In the genomic region with DNA sequence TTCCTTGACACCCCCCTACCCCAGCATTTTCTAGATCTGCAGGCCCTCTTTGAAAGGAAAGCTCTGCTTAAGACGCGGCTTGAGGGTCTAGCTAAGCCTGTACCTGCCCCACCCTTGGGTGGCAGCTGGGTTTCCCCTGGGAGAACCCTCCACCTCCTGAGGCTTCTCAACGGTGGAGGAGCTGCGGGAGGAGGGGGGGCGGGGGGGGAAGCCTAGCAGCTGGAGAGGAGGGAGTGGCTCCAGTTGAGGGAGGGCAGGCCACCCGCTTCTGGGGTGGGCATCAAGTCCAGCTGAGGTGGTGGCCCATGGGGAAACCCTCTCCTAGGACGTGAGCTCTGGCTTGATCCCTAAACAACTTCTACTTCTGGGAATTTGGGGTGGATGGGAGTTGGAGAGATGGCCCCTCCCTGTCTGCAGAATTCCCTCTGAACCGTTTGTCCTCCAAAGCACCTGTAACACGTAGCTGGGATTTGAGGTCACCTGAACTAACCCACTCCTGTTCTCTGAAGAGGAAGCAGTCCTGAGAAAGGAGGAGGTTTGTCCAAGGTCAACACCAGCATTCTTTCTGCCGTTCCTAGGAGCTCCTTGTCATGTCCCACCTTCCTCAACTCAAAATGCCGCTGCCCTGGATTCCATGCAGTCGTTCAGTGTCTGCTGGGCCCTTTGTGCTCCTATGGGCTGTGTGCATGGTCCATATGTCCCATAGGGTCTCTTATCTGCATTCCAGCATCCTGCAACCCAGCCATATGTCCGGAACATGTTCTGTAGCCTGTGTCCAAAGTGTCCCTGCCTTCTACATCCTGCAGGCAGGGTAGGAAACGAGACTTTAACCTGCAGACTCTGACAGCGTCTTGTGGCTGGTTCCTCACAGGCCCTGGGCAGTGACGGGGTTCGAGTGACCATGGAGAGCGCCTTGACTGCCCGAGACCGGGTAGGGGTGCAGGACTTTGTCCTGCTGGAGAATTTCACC, we compare ENCODE assay signal across 8 mouse cellular contexts. TPM values are rescaled to one million over a fixed set of nuclear protein-coding genes. Genes with fewer than 3 reads are reported as not detected.
DNase-seq lines count a peak whose midpoint lies in the region; ATAC-seq lines count a peak whose summit lies in the region.

No protein-coding gene starts in this region.

- no peak overlapping the region for H3K27ac ChIP-seq in forebrain, embryonic 14.5 days (ENCODE audit: low read depth, low read length)
- no peak overlapping the region for H3K27ac ChIP-seq in limb, embryonic 11.5 days (replicated peaks; ENCODE audit: low read depth, low read length)
- H3K27ac ChIP-seq in midbrain, embryonic 16.5 days (ENCODE audit: low read length), result no peak overlapping the region

- peak overlapping the region; percentile 59 for H3K4me3 ChIP-seq in forebrain, embryonic 14.5 days (ENCODE audit: low read depth, low read length)
- H3K4me3 ChIP-seq in limb, embryonic 11.5 days (ENCODE audit: low read depth, low read length), result peak overlapping the region; percentile 65
- peak overlapping the region; percentile 64 for H3K4me3 ChIP-seq in midbrain, embryonic 16.5 days (ENCODE audit: low read depth, low read length)

- peak overlapping the region; percentile 73 for H3K9ac ChIP-seq in forebrain, embryonic 14.5 days (ENCODE audit: low read length)
- H3K9ac ChIP-seq in limb, embryonic 11.5 days (ENCODE audit: low read length), result peak overlapping the region; percentile 76; the same call in 1 of the 2 replicates
- no peak overlapping the region for H3K9ac ChIP-seq in midbrain, embryonic 16.5 days (ENCODE audit: low read depth, low read length)

- WGBS in forebrain, embryonic 14.5 days, result 69% methylated on average over 19 of the region's 20 CpGs
- 57% methylated on average over 20 of the region's 20 CpGs for WGBS in limb, embryonic 11.5 days
- WGBS in midbrain, embryonic 16.5 days, result 68% methylated on average over 18 of the region's 20 CpGs

- DNase-seq in spleen, adult 18-20 months, result peak; percentile 48 to 52
- no peak for DNase-seq in spleen, adult 12 weeks (ENCODE audit: low spot score)
- DNase-seq in forebrain, embryonic 14.5 days (ENCODE audit: low spot score), result no peak
- no peak for DNase-seq in limb, embryonic 11.5 days (ENCODE audit: low spot score)
- DNase-seq in layer of hippocampus, postnatal 25 days (ENCODE audit: extremely low spot score in 1 of 2, low spot score in 1 of 2), result no peak
- no peak for DNase-seq in layer of hippocampus, postnatal 14 days (ENCODE audit: low spot score in 2 of 2)

- no peaks in the 10 kb centered on the region for H3K9me3 ChIP-seq in forebrain, embryonic 14.5 days (replicated peaks; ENCODE audit: control insufficient read depth, low read length)
- H3K9me3 ChIP-seq in limb, embryonic 11.5 days (ENCODE audit: control insufficient read depth, low read length), result no peaks in the 10 kb centered on the region
- no peaks in the 10 kb centered on the region for H3K9me3 ChIP-seq in midbrain, embryonic 16.5 days (replicated peaks; ENCODE audit: control insufficient read depth, low read length, poor library complexity, severe bottlenecking)

- H3K27me3 ChIP-seq in forebrain, embryonic 14.5 days (replicated peaks; ENCODE audit: control insufficient read depth, insufficient read depth, low read length), result peaks cover 10% of the 10 kb centered on the region
- H3K27me3 ChIP-seq in limb, embryonic 11.5 days (ENCODE audit: control insufficient read depth, insufficient read depth, low read length), result peaks cover 21% of the 10 kb centered on the region
- peaks cover 20% of the 10 kb centered on the region for H3K27me3 ChIP-seq in midbrain, embryonic 16.5 days (ENCODE audit: control insufficient read depth, insufficient read depth, low read depth, low read length)

- peaks cover 11% of the 10 kb centered on the region for H3K4me1 ChIP-seq in forebrain, embryonic 14.5 days (ENCODE audit: control insufficient read depth, insufficient read depth, low read length)
- H3K4me1 ChIP-seq in limb, embryonic 11.5 days (ENCODE audit: control insufficient read depth, insufficient read depth, low read length), result peaks cover 16% of the 10 kb centered on the region
- H3K4me1 ChIP-seq in midbrain, embryonic 16.5 days (ENCODE audit: control insufficient read depth, insufficient read depth, low read length), result peaks cover 21% of the 10 kb centered on the region

- H3K36me3 ChIP-seq in forebrain, embryonic 14.5 days (ENCODE audit: control insufficient read depth, insufficient read depth, low read length), result 0 out of 2 replicates have a peak, but pooled peaks cover 4% of the 10 kb centered on the region
- peaks cover 3% of the 10 kb centered on the region; the same call in 1 of the 2 replicates for H3K36me3 ChIP-seq in limb, embryonic 11.5 days (ENCODE audit: control insufficient read depth, insufficient read depth, low read length)
- H3K36me3 ChIP-seq in midbrain, embryonic 16.5 days (ENCODE audit: control insufficient read depth, insufficient read depth, low read length), result peaks cover 2% of the 10 kb centered on the region; the same call in 1 of the 2 replicates

- ATAC-seq in forebrain, embryonic 14.5 days, result no peak
- no peak for ATAC-seq in limb, embryonic 11.5 days (ENCODE audit: insufficient number of reproducible peaks, low FRiP score, low TSS enrichment, low read depth)
- no peak for ATAC-seq in midbrain, embryonic 16.5 days
- no peak for ATAC-seq in activated CD4-positive, CD25-positive, alpha-beta regulatory T cell, adult 4 months

- H3K4me2 ChIP-seq in forebrain, embryonic 14.5 days (ENCODE audit: low read length), result peak overlapping the region; percentile 99
- H3K4me2 ChIP-seq in limb, embryonic 11.5 days (ENCODE audit: low read depth, severe bottlenecking), result peak overlapping the region; percentile 92
- H3K4me2 ChIP-seq in midbrain, embryonic 16.5 days (ENCODE audit: low read length), result peak overlapping the region; percentile 97

RNA-seq across cellular contexts. Expression of gene Myo1c, which starts 6.6 kb away (rescaled TPM):
- 5.7 and 6.6 TPM in 2 replicates for polyA plus RNA-seq in forebrain, embryonic 14.5 days (2014; fragmentation: Nextera tagmentation; extraction: Ambion mirVana)
- polyA plus RNA-seq in limb, embryonic 11.5 days (2014; fragmentation: Nextera tagmentation; extraction: Ambion mirVana), result 12.8 and 15.8 TPM in 2 replicates
- polyA plus RNA-seq in midbrain, embryonic 16.5 days (2015; fragmentation: Nextera tagmentation; extraction: Ambion mirVana), result 10.3 and 10.8 TPM in 2 replicates
- 10 to 100 TPM; 15.7 to 25.1 TPM for polyA plus RNA-seq in activated CD4-positive, CD25-positive, alpha-beta regulatory T cell, adult 4 months (2017; shearing (Covaris generic))
- 10 to 100 TPM; 11.8 to 18.6 TPM for total RNA-seq in layer of hippocampus, postnatal 25 days (2021)
- 10 to 100 TPM; 20.1 to 21.1 TPM for total RNA-seq in layer of hippocampus, postnatal 14 days (2021)

RNA-seq across cellular contexts. Expression of gene Crk, which starts 22.2 kb away (rescaled TPM):
- polyA plus RNA-seq in forebrain, embryonic 14.5 days (2014; fragmentation: Nextera tagmentation; extraction: Ambion mirVana), result 105 and 109 TPM in 2 replicates
- polyA plus RNA-seq in limb, embryonic 11.5 days (2014; fragmentation: Nextera tagmentation; extraction: Ambion mirVana), result 107 and 110 TPM in 2 replicates
- polyA plus RNA-seq in midbrain, embryonic 16.5 days (2015; fragmentation: Nextera tagmentation; extraction: Ambion mirVana), result 105 and 118 TPM in 2 replicates
- polyA plus RNA-seq in activated CD4-positive, CD25-positive, alpha-beta regulatory T cell, adult 4 months (2017; shearing (Covaris generic)), result 10 to 100 TPM; 12.0 to 13.8 TPM
- total RNA-seq in layer of hippocampus, postnatal 25 days (2021), result 100 to 1,000 TPM; 118 to 134 TPM
- total RNA-seq in layer of hippocampus, postnatal 14 days (2021), result 100 to 1,000 TPM; 127 to 129 TPM

RNA-seq across cellular contexts. Expression of gene Inpp5k, which starts 26.1 kb away (rescaled TPM):
- 53.9 and 55.5 TPM in 2 replicates for polyA plus RNA-seq in forebrain, embryonic 14.5 days (2014; fragmentation: Nextera tagmentation; extraction: Ambion mirVana)
- polyA plus RNA-seq in limb, embryonic 11.5 days (2014; fragmentation: Nextera tagmentation; extraction: Ambion mirVana), result 14.9 and 18.5 TPM in 2 replicates
- 40.0 and 40.2 TPM in 2 replicates for polyA plus RNA-seq in midbrain, embryonic 16.5 days (2015; fragmentation: Nextera tagmentation; extraction: Ambion mirVana)
- polyA plus RNA-seq in activated CD4-positive, CD25-positive, alpha-beta regulatory T cell, adult 4 months (2017; shearing (Covaris generic)), result 100 to 1,000 TPM; 109 to 120 TPM
- 10 to 100 TPM; 40.6 to 46.7 TPM for total RNA-seq in layer of hippocampus, postnatal 25 days (2021)
- total RNA-seq in layer of hippocampus, postnatal 14 days (2021), result 10 to 100 TPM; 49.7 to 58.8 TPM

Comparison
In these comparisons a context has a peak if more than half of its experiments do, and no peak if none do; other contexts are left out.
1. DNase-seq: peak in spleen, adult 18-20 months (2 of 2); none in spleen, adult 12 weeks (single experiment), forebrain, embryonic 14.5 days (single experiment), limb, embryonic 11.5 days (single experiment), layer of hippocampus, postnatal 25 days (0 of 2) and layer of hippocampus, postnatal 14 days (0 of 2).
2. Peak in every context shown above with its lines, with median percentiles within 50 percentile points of each other: H3K4me2 ChIP-seq and H3K4me3 ChIP-seq.